8 mouse cellular contexts compared by ENCODE assay signal in the genomic region with DNA sequence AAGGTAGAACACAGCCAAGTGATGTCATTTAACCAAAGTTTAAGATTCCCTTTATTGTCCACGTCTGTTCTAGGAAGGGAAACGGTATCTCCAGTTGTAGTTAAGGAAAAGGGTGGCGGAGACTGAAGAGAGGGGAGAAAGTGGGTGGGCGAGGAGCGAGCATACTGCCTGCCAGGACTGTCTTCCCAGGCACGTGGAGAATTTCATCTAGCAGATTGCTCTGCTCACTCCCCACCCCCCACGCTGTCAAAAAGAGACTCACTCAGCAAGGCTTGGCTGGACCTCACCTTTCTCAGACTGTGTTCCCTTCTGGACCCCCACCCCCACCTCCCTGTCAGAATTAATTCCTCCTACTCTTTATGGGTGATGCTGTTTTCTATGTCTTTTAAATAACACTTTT. TPM values are rescaled to one million over a fixed set of nuclear protein-coding genes. Genes with fewer than 3 reads are reported as not detected.
DNase-seq lines count a peak whose midpoint lies in the region; ATAC-seq and TF ChIP-seq lines count a peak whose summit lies in the region.

No protein-coding gene starts in this region.

- TF ChIP-seq CTCF in liver, adult 2 months (IDR thresholded peaks at IDR 0.05; ENCODE audit: low read depth, low read length), result no peak
- no peak for TF ChIP-seq CTCF in stomach, postnatal 0 days (IDR thresholded peaks at IDR 0.05; ENCODE audit: low read depth)

- H3K4me1 ChIP-seq in midbrain, embryonic 16.5 days (ENCODE audit: control insufficient read depth, insufficient read depth, low read length), result peaks cover 20% of the 10 kb centered on the region
- H3K4me1 ChIP-seq in midbrain, embryonic 11.5 days (ENCODE audit: control insufficient read depth, insufficient read depth, low read length), result peaks cover 30% of the 10 kb centered on the region
- peaks cover 45% of the 10 kb centered on the region for H3K4me1 ChIP-seq in heart, embryonic 13.5 days
- H3K4me1 ChIP-seq in liver, adult 2 months (ENCODE audit: control insufficient read depth, insufficient read depth, low read length), result peaks cover 11% of the 10 kb centered on the region
- H3K4me1 ChIP-seq in stomach, postnatal 0 days (replicated peaks; ENCODE audit: control insufficient read depth, insufficient read depth), result peaks cover 9% of the 10 kb centered on the region

- no peak for ATAC-seq in midbrain, embryonic 16.5 days
- ATAC-seq in midbrain, embryonic 11.5 days (ENCODE audit: low FRiP score), result no peak
- ATAC-seq in heart, embryonic 13.5 days (ENCODE audit: extremely low read depth, insufficient number of reproducible peaks, low FRiP score, low TSS enrichment), result no peak
- ATAC-seq in stomach, postnatal 0 days (ENCODE audit: low FRiP score, low TSS enrichment), result no peak

- peaks cover 9% of the 10 kb centered on the region; the same call in 1 of the 2 replicates for H3K79me2 ChIP-seq in liver, adult 2 months (ENCODE audit: control insufficient read depth, insufficient read depth, low read length)

- H3K9me3 ChIP-seq in midbrain, embryonic 16.5 days (replicated peaks; ENCODE audit: control insufficient read depth, low read length, poor library complexity, severe bottlenecking), result no peaks in the 10 kb centered on the region
- H3K9me3 ChIP-seq in midbrain, embryonic 11.5 days (ENCODE audit: control insufficient read depth, low read length), result no peaks in the 10 kb centered on the region
- no peaks in the 10 kb centered on the region for H3K9me3 ChIP-seq in heart, embryonic 13.5 days
- no peaks in the 10 kb centered on the region for H3K9me3 ChIP-seq in stomach, postnatal 0 days (ENCODE audit: control insufficient read depth, low read length)

- no peak overlapping the region for H3K4me3 ChIP-seq in midbrain, embryonic 16.5 days (ENCODE audit: low read depth, low read length)
- H3K4me3 ChIP-seq in midbrain, embryonic 11.5 days (ENCODE audit: low read depth, low read length), result no peak overlapping the region
- peak overlapping the region; percentile 73 for H3K4me3 ChIP-seq in heart, embryonic 13.5 days
- no peak overlapping the region for H3K4me3 ChIP-seq in liver, adult 2 months (ENCODE audit: insufficient read depth, low read depth, low read length)
- H3K4me3 ChIP-seq in stomach, postnatal 0 days (ENCODE audit: low read depth, low read length), result peak overlapping the region; percentile 72; the same call in 1 of the 2 replicates

- no peaks in the 10 kb centered on the region for H3K36me3 ChIP-seq in midbrain, embryonic 16.5 days (ENCODE audit: control insufficient read depth, insufficient read depth, low read length)
- H3K36me3 ChIP-seq in midbrain, embryonic 11.5 days (ENCODE audit: control insufficient read depth, insufficient read depth, low read length), result no peaks in the 10 kb centered on the region
- H3K36me3 ChIP-seq in heart, embryonic 13.5 days, result peaks cover 8% of the 10 kb centered on the region
- H3K36me3 ChIP-seq in liver, adult 2 months (ENCODE audit: control insufficient read depth, insufficient read depth, low read length), result no peaks in the 10 kb centered on the region
- H3K36me3 ChIP-seq in stomach, postnatal 0 days (ENCODE audit: control insufficient read depth, insufficient read depth, low read length), result no peaks in the 10 kb centered on the region

- H3K9ac ChIP-seq in midbrain, embryonic 16.5 days (ENCODE audit: low read depth, low read length), result no peak overlapping the region; the same call in 1 of the 2 replicates
- no peak overlapping the region for H3K9ac ChIP-seq in midbrain, embryonic 11.5 days (ENCODE audit: low read length)
- H3K9ac ChIP-seq in heart, embryonic 13.5 days, result peak overlapping the region; percentile 90
- H3K9ac ChIP-seq in liver, adult 2 months (ENCODE audit: low read depth, low read length), result no peak overlapping the region
- no peak overlapping the region for H3K9ac ChIP-seq in stomach, postnatal 0 days (ENCODE audit: low read length)

- no peak for TF ChIP-seq POLR2A in liver, adult 2 months (IDR thresholded peaks at IDR 0.05; ENCODE audit: extremely low read depth, insufficient read depth, low read length)

- H3K27ac ChIP-seq in midbrain, embryonic 16.5 days (ENCODE audit: low read length), result no peak overlapping the region
- H3K27ac ChIP-seq in midbrain, embryonic 11.5 days (ENCODE audit: low read depth, low read length), result no peak overlapping the region
- peak overlapping the region; percentile 99 for H3K27ac ChIP-seq in heart, embryonic 13.5 days (replicated peaks)
- 0 out of 2 replicates have a peak overlapping the region, but pooled peaks have one; percentile 94 for H3K27ac ChIP-seq in liver, adult 2 months (replicated peaks; ENCODE audit: insufficient read depth, low read depth, low read length)
- H3K27ac ChIP-seq in stomach, postnatal 0 days (replicated peaks), result peak overlapping the region; percentile 98

- DNase-seq in cerebellum, adult 9-11 months, result peak; percentile 68
- DNase-seq in cerebellum, adult 11 months, result no peak
- DNase-seq in midbrain, embryonic 11.5 days (ENCODE audit: low spot score, missing footprints), result no peak
- DNase-seq in liver, adult 2 months (ENCODE audit: extremely low read depth, low read depth, low spot score), result no peak
- no peak for DNase-seq in stomach, postnatal 0 days (ENCODE audit: low spot score)
- DNase-seq in spleen, postnatal 10 days (ENCODE audit: low spot score in 2 of 2), result no peak

- peaks cover 37% of the 10 kb centered on the region for H3K27me3 ChIP-seq in midbrain, embryonic 16.5 days (ENCODE audit: control insufficient read depth, insufficient read depth, low read depth, low read length)
- peaks cover 45% of the 10 kb centered on the region for H3K27me3 ChIP-seq in midbrain, embryonic 11.5 days (ENCODE audit: control insufficient read depth, insufficient read depth, low read length)
- peaks cover 6% of the 10 kb centered on the region for H3K27me3 ChIP-seq in heart, embryonic 13.5 days (replicated peaks)
- no peaks in the 10 kb centered on the region for H3K27me3 ChIP-seq in liver, adult 2 months (ENCODE audit: control insufficient read depth, insufficient read depth, low read length)
- H3K27me3 ChIP-seq in stomach, postnatal 0 days (ENCODE audit: control insufficient read depth, insufficient read depth, low read length), result no peaks in the 10 kb centered on the region

- WGBS in midbrain, embryonic 16.5 days, result 34% methylated on average over 7 of the region's 7 CpGs
- WGBS in midbrain, embryonic 11.5 days, result 31% methylated on average over 7 of the region's 7 CpGs
- 6% methylated on average over 7 of the region's 7 CpGs for WGBS in heart, embryonic 13.5 days
- 51% methylated on average over 7 of the region's 7 CpGs for WGBS in liver, adult 2 months
- 5% methylated on average over 7 of the region's 7 CpGs for WGBS in stomach, postnatal 0 days

- TF ChIP-seq EP300 in stomach, postnatal 0 days (optimal IDR thresholded peaks at IDR 0.05), result no peak

- 0 out of 2 replicates have a peak overlapping the region, but pooled peaks have one; percentile 24 for H3K4me2 ChIP-seq in midbrain, embryonic 16.5 days (ENCODE audit: low read length)
- no peak overlapping the region for H3K4me2 ChIP-seq in midbrain, embryonic 11.5 days
- peak overlapping the region; percentile 78 for H3K4me2 ChIP-seq in heart, embryonic 13.5 days
- peak overlapping the region; percentile 84 for H3K4me2 ChIP-seq in stomach, postnatal 0 days (replicated peaks; ENCODE audit: low read depth)

RNA-seq across cellular contexts. Expression of a gene that starts 0.8 kb away (rescaled TPM):
- polyA plus RNA-seq in midbrain, embryonic 16.5 days (2015; fragmentation: Nextera tagmentation; extraction: Ambion mirVana), result 1.6 and 2.1 TPM in 2 replicates
- polyA plus RNA-seq in midbrain, embryonic 11.5 days (2014; fragmentation: Nextera tagmentation; extraction: Ambion mirVana), result 2.1 and 2.2 TPM in 2 replicates
- 9.7 and 10.4 TPM in 2 replicates for polyA plus RNA-seq in heart, embryonic 13.5 days (2015; fragmentation: Nextera tagmentation; extraction: Ambion mirVana)
- total RNA-seq in liver, adult 2 months (2014; rRNA removed), result 8.9 and 13.4 TPM in 2 replicates
- 16.0 and 16.6 TPM in 2 replicates for polyA plus RNA-seq in liver, adult 2 months (2012; rRNA removed)
- polyA plus RNA-seq in stomach, postnatal 0 days (2015; fragmentation: Nextera tagmentation; extraction: Ambion mirVana), result 6.8 and 8.9 TPM in 2 replicates

RNA-seq across cellular contexts. Expression of a gene that starts 2.5 kb away (rescaled TPM):
- 3.2 TPM in 2 replicates for polyA plus RNA-seq in midbrain, embryonic 16.5 days (2015; fragmentation: Nextera tagmentation; extraction: Ambion mirVana)
- polyA plus RNA-seq in midbrain, embryonic 11.5 days (2014; fragmentation: Nextera tagmentation; extraction: Ambion mirVana), result 10.0 and 10.9 TPM in 2 replicates
- 7.1 and 7.4 TPM in 2 replicates for polyA plus RNA-seq in heart, embryonic 13.5 days (2015; fragmentation: Nextera tagmentation; extraction: Ambion mirVana)
- 5.5 and 6.3 TPM in 2 replicates for total RNA-seq in liver, adult 2 months (2014; rRNA removed)
- polyA plus RNA-seq in liver, adult 2 months (2012; rRNA removed), result 2.0 and 2.7 TPM in 2 replicates
- 4.1 and 4.5 TPM in 2 replicates for polyA plus RNA-seq in stomach, postnatal 0 days (2015; fragmentation: Nextera tagmentation; extraction: Ambion mirVana)

RNA-seq across cellular contexts. Expression of a gene that starts 26.4 kb away (rescaled TPM):
- 4.4 and 5.4 TPM in 2 replicates for polyA plus RNA-seq in midbrain, embryonic 16.5 days (2015; fragmentation: Nextera tagmentation; extraction: Ambion mirVana)
- polyA plus RNA-seq in midbrain, embryonic 11.5 days (2014; fragmentation: Nextera tagmentation; extraction: Ambion mirVana), result 5.7 and 6.9 TPM in 2 replicates
- polyA plus RNA-seq in heart, embryonic 13.5 days (2015; fragmentation: Nextera tagmentation; extraction: Ambion mirVana), result 24.5 and 24.6 TPM in 2 replicates
- 27.7 and 29.1 TPM in 2 replicates for total RNA-seq in liver, adult 2 months (2014; rRNA removed)
- 29.4 and 44.7 TPM in 2 replicates for polyA plus RNA-seq in liver, adult 2 months (2012; rRNA removed)
- 31.4 and 34.6 TPM in 2 replicates for polyA plus RNA-seq in stomach, postnatal 0 days (2015; fragmentation: Nextera tagmentation; extraction: Ambion mirVana)

RNA-seq across cellular contexts. Expression of a gene that starts 35.8 kb away (rescaled TPM):
- polyA plus RNA-seq in midbrain, embryonic 16.5 days (2015; fragmentation: Nextera tagmentation; extraction: Ambion mirVana), result 0.60 and 0.93 TPM in 2 replicates
- 0.41 and 0.46 TPM in 2 replicates for polyA plus RNA-seq in midbrain, embryonic 11.5 days (2014; fragmentation: Nextera tagmentation; extraction: Ambion mirVana)
- polyA plus RNA-seq in heart, embryonic 13.5 days (2015; fragmentation: Nextera tagmentation; extraction: Ambion mirVana), result 0.27 and 0.28 TPM in 2 replicates
- 0.18 TPM in 1 of 2 replicates, not detected in the other for total RNA-seq in liver, adult 2 months (2014; rRNA removed)
- 0.02 TPM in 1 of 2 replicates, not detected in the other for polyA plus RNA-seq in liver, adult 2 months (2012; rRNA removed)
- 39.3 and 42.1 TPM in 2 replicates for polyA plus RNA-seq in stomach, postnatal 0 days (2015; fragmentation: Nextera tagmentation; extraction: Ambion mirVana)

RNA-seq across cellular contexts. Expression of a gene that starts 48.2 kb away (rescaled TPM):
- polyA plus RNA-seq in midbrain, embryonic 16.5 days (2015; fragmentation: Nextera tagmentation; extraction: Ambion mirVana), result 110 and 117 TPM in 2 replicates
- 52.2 and 58.8 TPM in 2 replicates for polyA plus RNA-seq in midbrain, embryonic 11.5 days (2014; fragmentation: Nextera tagmentation; extraction: Ambion mirVana)
- 30.7 and 37.9 TPM in 2 replicates for polyA plus RNA-seq in heart, embryonic 13.5 days (2015; fragmentation: Nextera tagmentation; extraction: Ambion mirVana)
- total RNA-seq in liver, adult 2 months (2014; rRNA removed), result 193 and 278 TPM in 2 replicates
- 354 and 373 TPM in 2 replicates for polyA plus RNA-seq in liver, adult 2 months (2012; rRNA removed)
- polyA plus RNA-seq in stomach, postnatal 0 days (2015; fragmentation: Nextera tagmentation; extraction: Ambion mirVana), result 32.7 and 37.4 TPM in 2 replicates

Comparison
In these comparisons a context has a peak if more than half of its experiments do, and no peak if none do; other contexts are left out.
1. H3K27ac ChIP-seq: peak in heart, embryonic 13.5 days (single experiment), liver, adult 2 months (single experiment) and stomach, postnatal 0 days (single experiment); none in midbrain, embryonic 16.5 days (single experiment) and midbrain, embryonic 11.5 days (single experiment).
2. H3K4me3 ChIP-seq: peak in heart, embryonic 13.5 days (single experiment) and stomach, postnatal 0 days (single experiment); none in midbrain, embryonic 16.5 days (single experiment), midbrain, embryonic 11.5 days (single experiment) and liver, adult 2 months (single experiment).